Mouse (Mus musculus) liver, embryonic 16.5 days (tissue): ENCODE measurements at regions not wholly inside any gene's neighbourhood (a gene's known extent, or its start where the extent isn't known, plus 50 kb on each side); places are given as distances from the start of the nearest gene placed in this dataset.

Source experiments
- ATAC-seq: fragments of 200-750 bp; cut with Nextera tagmentation; 2 replicates; pipeline ENCODE4 v1.8.0; 2017; ENCODE audit warnings: low read depth, mild to moderate bottlenecking, moderate number of reproducible peaks, moderate library complexity
- H3K27ac ChIP-seq: fragments of 300-500 bp; sonication (generic); 2 replicates; pipeline ENCODE4 v1.5.1; 2014; ENCODE audit warnings: mild to moderate bottlenecking, low read length
- H3K27me3 ChIP-seq: fragments of 300-500 bp; sonication (generic); 2 replicates; pipeline ENCODE4 v1.6.1; 2014; ENCODE audit warnings: low read depth, low read length, mixed read lengths; ENCODE audit not compliant: control insufficient read depth, insufficient read depth
- H3K36me3 ChIP-seq: fragments of 300-500 bp; sonication (generic); 2 replicates; pipeline ENCODE4 v1.6.1; 2014; ENCODE audit warnings: mild to moderate bottlenecking; ENCODE audit not compliant: control insufficient read depth, insufficient read depth
- H3K4me1 ChIP-seq: fragments of 300-500 bp; sonication (generic); 2 replicates; pipeline ENCODE4 v1.6.1; 2014; ENCODE audit warnings: low read depth, low read length, mixed read lengths; ENCODE audit not compliant: control insufficient read depth
- H3K4me2 ChIP-seq: fragments of 300-500 bp; sonication (generic); 2 replicates; pipeline ENCODE4 v1.6.1; 2014; ENCODE audit warnings: low read depth, low read length, mixed read lengths
- H3K4me3 ChIP-seq: fragments of 300-500 bp; sonication (generic); 2 replicates; pipeline ENCODE4 v1.5.1; 2014; ENCODE audit warnings: low read depth, mild to moderate bottlenecking, low read length
- H3K9ac ChIP-seq: fragments of 300-500 bp; sonication (generic); 2 replicates; pipeline ENCODE4 v1.6.1; 2014; ENCODE audit warnings: low read depth, low read length
- H3K9me3 ChIP-seq: fragments of 300-500 bp; sonication (generic); replicated peaks from 2 replicates; pipeline ENCODE4 v1.6.1; 2016; ENCODE audit warnings: low read length; ENCODE audit not compliant: control insufficient read depth
- WGBS: fragments of 180-500 bp; shearing (Covaris S2); extraction: QIAGEN DNeasy Blood & Tissue Kit; methylation state at CpG from one replicate; pipeline ENCODE4 v1.1.7; 2014; ENCODE audit not compliant: insufficient replicate concordance; 5-methylcytosine and 5-hydroxymethylcytosine counted together

DNA sequence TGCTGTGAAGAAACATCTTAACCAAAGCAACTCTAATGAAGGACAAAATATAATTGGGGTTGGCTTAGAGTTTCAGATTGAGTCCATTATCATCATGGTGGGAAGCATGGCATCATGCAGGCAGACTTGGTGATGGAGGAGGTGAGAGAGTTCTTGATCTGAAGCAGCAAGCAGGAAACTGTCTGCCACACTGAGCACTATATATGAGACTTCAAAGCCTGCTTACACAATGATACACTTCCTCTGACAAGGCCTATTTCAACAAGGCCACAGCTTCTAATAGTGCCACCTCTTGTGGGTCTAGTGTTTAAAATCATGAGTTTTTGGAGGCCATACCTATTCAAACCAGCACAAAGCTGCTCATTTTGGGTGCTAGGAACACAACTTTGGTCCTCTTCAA is 359.0 kb upstream of the Hs6st1 start:
- Histone ChIP-seq H3K27ac (no peak overlapping the region), H3K4me2 (no peak overlapping the region), H3K9me3 (no peaks in the 10 kb centered on the region), H3K4me3 (no peak overlapping the region), H3K27me3 (no peaks in the 10 kb centered on the region), H3K4me1 (no peaks in the 10 kb centered on the region), H3K9ac (no peak overlapping the region), H3K36me3 (no peaks in the 10 kb centered on the region)
- ATAC-seq = no peak

DNA sequence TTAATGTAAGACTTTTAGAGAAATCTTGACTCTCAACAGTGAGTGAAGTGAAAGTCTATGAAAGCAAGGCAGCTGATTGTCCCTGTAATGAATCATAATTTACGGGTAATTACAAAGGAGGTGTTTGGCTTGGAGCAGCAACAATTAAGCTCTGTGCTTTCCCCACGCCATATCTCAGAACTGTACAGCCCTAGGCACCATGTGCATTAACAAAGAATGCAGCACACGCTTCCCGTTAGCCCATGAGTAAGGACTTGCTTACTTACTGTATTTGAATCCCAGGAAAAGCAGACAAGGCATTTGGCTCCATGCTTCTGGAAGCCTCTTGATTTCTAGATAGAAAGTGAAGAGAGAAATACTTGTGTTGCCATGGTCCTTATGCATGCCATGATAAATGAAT is 354.2 kb upstream of the Hs6st1 start:
- Histone ChIP-seq H3K27me3 (no peaks in the 10 kb centered on the region), H3K4me3 (no peak overlapping the region), H3K27ac (no peak overlapping the region), H3K9me3 (no peaks in the 10 kb centered on the region), H3K9ac (no peak overlapping the region), H3K4me2 (no peak overlapping the region), H3K36me3 (no peaks in the 10 kb centered on the region), H3K4me1 (no peaks in the 10 kb centered on the region)
- WGBS = 57% methylated on average over 4 of the region's 4 CpGs
- ATAC-seq = no peak

DNA sequence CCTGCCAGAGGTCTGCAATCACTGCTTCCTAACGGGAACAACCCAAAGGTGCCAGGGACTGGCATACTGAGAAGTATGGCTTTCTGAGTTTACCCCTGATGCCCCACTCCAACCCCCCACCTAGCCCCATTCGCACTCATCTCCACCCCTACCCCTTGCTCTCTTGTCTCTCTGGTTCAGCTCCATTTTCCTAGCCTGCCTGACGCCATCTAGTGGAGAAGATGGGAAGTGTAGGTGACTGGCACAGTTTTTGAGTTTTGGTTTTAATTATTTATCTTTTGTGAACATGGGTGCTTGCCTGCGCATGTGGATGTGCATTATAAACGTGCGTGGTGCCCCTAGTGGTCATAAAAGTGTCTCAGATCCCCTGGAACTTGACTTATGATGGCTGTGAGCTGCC is 352.3 kb upstream of the Hs6st1 start:
- Histone ChIP-seq H3K27ac (no peak overlapping the region), H3K4me1 (no peaks in the 10 kb centered on the region), H3K36me3 (no peaks in the 10 kb centered on the region), H3K4me2 (no peak overlapping the region), H3K27me3 (no peaks in the 10 kb centered on the region), H3K4me3 (no peak overlapping the region), H3K9ac (no peak overlapping the region), H3K9me3 (no peaks in the 10 kb centered on the region)
- no peak for ATAC-seq
- WGBS = 41% methylated on average over 6 of the region's 6 CpGs

- 63% methylated on average over 2 of the region's 2 CpGs for WGBS
- Histone ChIP-seq H3K4me1 (no peaks in the 10 kb centered on the region), H3K27me3 (no peaks in the 10 kb centered on the region), H3K4me3 (no peak overlapping the region), H3K4me2 (no peak overlapping the region), H3K36me3 (no peaks in the 10 kb centered on the region), H3K9me3 (no peaks in the 10 kb centered on the region), H3K9ac (no peak overlapping the region), H3K27ac (no peak overlapping the region)
- no peak for ATAC-seq
Observed at GRCm38 (mm10) chr1:35717166-35717565, 351.0 kb upstream of the Hs6st1 start.

- H3K9me3 ChIP-seq = no peaks in the 10 kb centered on the region
- no peaks in the 10 kb centered on the region for H3K27me3 ChIP-seq
- H3K4me2 ChIP-seq = no peak overlapping the region
- WGBS = 38% methylated on average over 2 of the region's 2 CpGs
- no peak overlapping the region for H3K4me3 ChIP-seq
- no peaks in the 10 kb centered on the region for H3K4me1 ChIP-seq
- peak; percentile 27; the same call in 1 of the 2 replicates for ATAC-seq
- no peaks in the 10 kb centered on the region for H3K36me3 ChIP-seq
- no peak overlapping the region for H3K9ac ChIP-seq
- H3K27ac ChIP-seq = no peak overlapping the region
Observed at GRCm38 (mm10) chr1:35717659-35718058, 350.5 kb upstream of the Hs6st1 start.

GRCm38 (mm10) chr1:35720063-35720462 is 348.1 kb upstream of the Hs6st1 start:
- Histone ChIP-seq H3K27ac (no peak overlapping the region), H3K4me2 (no peak overlapping the region), H3K4me1 (no peaks in the 10 kb centered on the region), H3K27me3 (no peaks in the 10 kb centered on the region), H3K4me3 (no peak overlapping the region), H3K9me3 (no peaks in the 10 kb centered on the region), H3K9ac (no peak overlapping the region), H3K36me3 (no peaks in the 10 kb centered on the region)
- ATAC-seq = no peak
- WGBS = 47% methylated on average over 3 of the region's 3 CpGs

DNA sequence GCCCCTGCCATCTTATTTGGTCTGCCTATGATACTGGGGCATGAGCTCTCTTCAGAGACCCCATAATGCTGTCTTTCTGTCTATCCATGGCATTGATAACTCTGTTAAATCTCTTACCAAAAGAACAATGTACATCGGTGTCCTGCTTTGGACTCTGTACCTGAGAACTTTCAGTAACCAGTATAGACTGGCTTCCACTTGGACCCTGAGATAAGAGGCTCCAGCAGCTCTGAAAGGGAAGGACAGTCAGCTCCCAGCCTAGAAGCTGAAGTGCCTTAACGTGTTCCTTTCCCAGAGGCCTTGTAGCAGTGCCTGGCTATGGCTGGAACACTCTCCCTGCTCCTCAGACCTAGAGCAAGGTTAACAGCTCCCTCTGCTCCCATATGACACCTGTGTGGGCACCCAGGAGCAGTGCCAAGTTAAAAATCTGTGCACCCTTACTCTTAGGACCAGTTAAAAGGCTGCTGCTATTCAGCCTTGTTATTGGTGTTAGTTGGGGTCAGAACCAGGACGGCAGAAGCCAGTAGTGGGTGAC is 343.8 kb upstream of the Hs6st1 start:
- Histone ChIP-seq H3K4me1 (no peaks in the 10 kb centered on the region), H3K4me2 (no peak overlapping the region), H3K9ac (no peak overlapping the region), H3K27me3 (no peaks in the 10 kb centered on the region), H3K9me3 (no peaks in the 10 kb centered on the region), H3K27ac (no peak overlapping the region), H3K36me3 (no peaks in the 10 kb centered on the region), H3K4me3 (no peak overlapping the region)
- 0 out of 2 replicates have a peak, but pooled peaks have one; percentile 21 for ATAC-seq
- WGBS = 40% methylated on average over 3 of the region's 3 CpGs

- Histone ChIP-seq H3K4me2 (no peak overlapping the region), H3K27ac (no peak overlapping the region), H3K27me3 (no peaks in the 10 kb centered on the region), H3K9me3 (no peaks in the 10 kb centered on the region), H3K4me3 (no peak overlapping the region), H3K4me1 (no peaks in the 10 kb centered on the region), H3K36me3 (no peaks in the 10 kb centered on the region), H3K9ac (no peak overlapping the region)
- no peak for ATAC-seq
- 29% methylated on average over 1 of the region's 1 CpGs for WGBS
Observed at GRCm38 (mm10) chr1:35726596-35726995, 341.6 kb upstream of the Hs6st1 start.

DNA sequence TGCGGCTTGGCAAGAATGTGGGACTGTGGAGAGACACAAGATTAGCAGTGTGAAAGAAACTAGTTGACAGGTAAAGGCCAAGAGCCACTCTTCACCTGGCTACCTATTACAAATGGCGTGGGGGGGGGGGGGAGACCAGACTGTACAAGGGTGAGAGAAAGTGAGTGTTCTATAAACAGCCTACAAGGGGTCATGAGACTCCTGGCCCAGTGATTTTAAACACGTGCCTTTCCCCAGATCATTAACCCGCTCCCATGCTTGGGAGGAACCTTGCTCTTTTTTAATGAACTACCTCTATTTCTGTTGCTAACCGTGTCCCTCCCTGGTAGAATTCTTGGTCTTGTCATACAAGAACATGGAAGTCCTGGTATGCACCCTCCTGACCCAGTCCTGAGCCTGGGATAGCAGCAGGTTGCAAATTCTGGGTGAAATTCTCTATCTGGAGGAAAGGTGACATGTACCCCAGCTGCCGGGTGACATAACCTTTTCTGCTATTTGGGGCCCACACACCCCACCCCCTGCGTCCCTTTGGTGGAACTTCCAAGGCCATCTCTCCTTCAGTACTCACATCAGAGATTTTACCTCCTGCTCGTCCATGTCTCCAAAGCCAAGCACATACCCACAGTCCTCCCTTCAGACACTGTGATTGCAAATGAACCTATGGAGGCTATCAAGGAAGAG is 340.8 kb upstream of the Hs6st1 start:
- H3K4me1 ChIP-seq = no peaks in the 10 kb centered on the region
- no peaks in the 10 kb centered on the region for H3K27me3 ChIP-seq
- H3K9ac ChIP-seq = no peak overlapping the region
- no peak overlapping the region for H3K4me2 ChIP-seq
- no peak overlapping the region for H3K27ac ChIP-seq
- no peak overlapping the region for H3K4me3 ChIP-seq
- ATAC-seq = no peak
- H3K9me3 ChIP-seq = no peaks in the 10 kb centered on the region
- WGBS = 60% methylated on average over 8 of the region's 8 CpGs
- no peaks in the 10 kb centered on the region for H3K36me3 ChIP-seq
